Mouse (Mus musculus) MEL (cell line): ENCODE measurements around the gene Oit3.

Experiments
- CTCF ChIP-seq, 3 experiments: IDR thresholded peaks in 2 of 3; conservative IDR thresholded peaks in 1 of 3; 2 replicates each; pipeline ENCODE4 v1.5.1; 2011 to 2012; ENCODE audit warnings: low read length in 3 of 3, low read depth in 2 of 3, mild to moderate bottlenecking in 2 of 3, improper control_type of control experiment in 1 of 3, inconsistent platforms in 1 of 3, mixed read lengths in 1 of 3, moderate library complexity in 1 of 3; ENCODE audit not compliant: control insufficient read depth in 1 of 3, insufficient read depth in 1 of 3, poor library complexity in 1 of 3, severe bottlenecking in 1 of 3
- EP300 ChIP-seq, 2 experiments: IDR thresholded peaks; 2 replicates each; pipeline ENCODE4 v1.6.1; 2011; ENCODE audit warnings: improper control_type of control experiment in 2 of 2, low read length in 2 of 2, low read depth in 1 of 2, mild to moderate bottlenecking in 1 of 2

- TF ChIP-seq CTCF (IDR thresholded peaks at IDR 0.05 in 2 of 3, conservative IDR thresholded peaks at IDR 0.05 in 1 of 3; ENCODE audit: control insufficient read depth in 1 of 3, insufficient read depth in 1 of 3, low read depth in 2 of 3, low read length in 3 of 3, poor library complexity in 1 of 3, severe bottlenecking in 1 of 3) = no peak
- TF ChIP-seq EP300 (IDR thresholded peaks at IDR 0.05; ENCODE audit: low read depth in 1 of 2, low read length in 2 of 2) = no peak
These were observed 2.9 kb downstream of the Oit3 start for GRCm38 (mm10) chr10:59438651-59439050.
